Mouse (Mus musculus) ES-E14 (cell line): ENCODE measurements around the gene Gpr82. TPM values are rescaled to one million over a fixed set of nuclear protein-coding genes. Genes with fewer than 3 reads are reported as not detected.

Experiments used
- DNase-seq: peaks from one replicate; pipeline ENCODE4 v3.0.0-alpha.2; 2013; ENCODE audit warnings: low read depth, low spot score
- H3K27ac ChIP-seq: 2 replicates; pipeline ENCODE4 v1.5.1; 2012; ENCODE audit warnings: low read depth, mild to moderate bottlenecking, low read length, moderate library complexity, mixed read lengths; ENCODE audit not compliant: poor library complexity, insufficient read depth, severe bottlenecking
- H3K36me3 ChIP-seq: 2 replicates; pipeline ENCODE4 v1.6.1; 2012; ENCODE audit warnings: mild to moderate bottlenecking, low read length, moderate library complexity, mixed read lengths; ENCODE audit not compliant: control insufficient read depth, poor library complexity, insufficient read depth, severe bottlenecking
- H3K4me1 ChIP-seq, 2 experiments: fragments of 150-350 bp in 1 of 2; sonication (generic) in 1 of 2; 2 replicates each; pipeline ENCODE4 v1.6.1; 2012; ENCODE audit warnings: low read length in 2 of 2, mild to moderate bottlenecking in 1 of 2, mixed read lengths in 1 of 2; ENCODE audit not compliant: control insufficient read depth in 2 of 2, insufficient read depth in 2 of 2, poor library complexity in 1 of 2
- H3K4me3 ChIP-seq, 2 experiments: fragments of 150-350 bp in 1 of 2; sonication (generic) in 1 of 2; 2 replicates each; pipeline ENCODE4 v1.5.1; 2012; ENCODE audit warnings: low read length in 2 of 2, low read depth in 1 of 2, mild to moderate bottlenecking in 1 of 2, mixed read lengths in 1 of 2; ENCODE audit not compliant: insufficient read depth in 1 of 2, poor library complexity in 1 of 2, severe bottlenecking in 1 of 2
- H3K9ac ChIP-seq: 2 replicates; pipeline ENCODE4 v1.6.1; 2012; ENCODE audit warnings: low read depth, mild to moderate bottlenecking, low read length, mixed read lengths; ENCODE audit not compliant: poor library complexity, insufficient read depth, severe bottlenecking
- H3K9me3 ChIP-seq: fragments of 150-350 bp; sonication (generic); 2 replicates; pipeline ENCODE4 v1.6.1; 2012; ENCODE audit warnings: low read depth, mild to moderate bottlenecking, low read length; ENCODE audit not compliant: control insufficient read depth, insufficient read depth
- CHD2 ChIP-seq: IDR thresholded peaks from 2 replicates; pipeline ENCODE4 v1.6.1; 2014; ENCODE audit warnings: mild to moderate bottlenecking, low read depth, low read length, inconsistent platforms
- HCFC1 ChIP-seq: IDR thresholded peaks from 2 replicates; pipeline ENCODE4 v1.6.1; 2012; ENCODE audit warnings: low read length, inconsistent platforms, borderline replicate concordance; ENCODE audit not compliant: insufficient read depth
- MAFK ChIP-seq: IDR thresholded peaks from 2 replicates; pipeline ENCODE4 v1.6.1; 2014; ENCODE audit warnings: mild to moderate bottlenecking, low read depth, low read length, inconsistent platforms; ENCODE audit not compliant: insufficient read depth
- ZC3H11A ChIP-seq: IDR thresholded peaks from 2 replicates; pipeline ENCODE4 v1.6.1; 2012; ENCODE audit warnings: low read depth, mild to moderate bottlenecking, inconsistent platforms, low read length, borderline replicate concordance
- ZNF384 ChIP-seq: IDR thresholded peaks from 2 replicates; pipeline ENCODE4 v1.6.1; 2012; ENCODE audit warnings: low read depth, low read length, inconsistent platforms
- in situ Hi-C, 2 experiments: fragments of 600-800 bp; cut with MboI; formaldehyde crosslinking; loops; one replicate each; pipeline ENCODE4 v1.15.1; 2025; ENCODE audit warnings: low sequenced_read_pairs in 2 of 2, inconsistent platforms in 1 of 2; ENCODE audit not compliant: unreplicated experiment in 2 of 2
- total RNA-seq: library from RNA; depleted of rRNA; stranded (reverse); fragments of 300-350 nt; gene quantifications from 2 replicates; pipeline ENCODE4 v1.2.3, GENCODE M21; 2012

Gene Gpr82
- total RNA-seq, 1 experiment, result not detected

- Histone ChIP-seq H3K36me3 (no peaks in the 10 kb centered on the region), H3K9ac (no peak overlapping the region), H3K9me3 (no peaks in the 10 kb centered on the region), H3K27ac (no peak overlapping the region), H3K4me3 (no peak overlapping the region), H3K4me1 (no peaks in the 10 kb centered on the region)
- in situ Hi-C loops, result loop anchor here (25.0 kb wide), 1 partner anchor 436 kb away; no protein-coding TSS in a partner anchor
- no peak for TF ChIP-seq HCFC1
- no peak for TF ChIP-seq ZC3H11A
- no peak for TF ChIP-seq MAFK
- TF ChIP-seq CHD2, result no peak
- TF ChIP-seq ZNF384, result no peak
- DNase-seq, result no peak
Measured at GRCm38 (mm10) chrX:13673001-13673400, 11.8 kb downstream of the Gpr82 start.

- Histone ChIP-seq H3K9me3 (no peaks in the 10 kb centered on the region), H3K36me3 (no peaks in the 10 kb centered on the region), H3K9ac (no peak overlapping the region), H3K4me1 (no peaks in the 10 kb centered on the region), H3K4me3 (no peak overlapping the region), H3K27ac (no peak overlapping the region)
- no peak for DNase-seq
- in situ Hi-C loops, result no loop called here
- no peak for TF ChIP-seq HCFC1
- TF ChIP-seq MAFK, result no peak
- no peak for TF ChIP-seq ZC3H11A
Measured at GRCm38 (mm10) chrX:13681748-13682147, 20.6 kb downstream of the Gpr82 start.

- DNase-seq, result no peak
- Histone ChIP-seq H3K4me1 (no peaks in the 10 kb centered on the region), H3K27ac (no peak overlapping the region), H3K9me3 (no peaks in the 10 kb centered on the region), H3K4me3 (no peak overlapping the region), H3K9ac (no peak overlapping the region), H3K36me3 (no peaks in the 10 kb centered on the region)
- no peak for TF ChIP-seq ZNF384
- no peak for TF ChIP-seq ZC3H11A
- TF ChIP-seq HCFC1, result no peak
- no peak for TF ChIP-seq CHD2
- no peak for TF ChIP-seq MAFK
- in situ Hi-C loops, result no loop called here
Measured at GRCm38 (mm10) chrX:13686589-13686988, 25.4 kb downstream of the Gpr82 start.

- no peaks in the 10 kb centered on the region for H3K36me3 ChIP-seq
- no peak overlapping the region for H3K27ac ChIP-seq
- no peak overlapping the region for H3K4me3 ChIP-seq
- TF ChIP-seq ZC3H11A (no peak), ZNF384 (no peak), CHD2 (no peak), HCFC1 (no peak), MAFK (no peak)
- in situ Hi-C loops, result no loop called here
- H3K9me3 ChIP-seq, result no peaks in the 10 kb centered on the region
- no peak for DNase-seq
- H3K9ac ChIP-seq, result no peak overlapping the region
- no peaks in the 10 kb centered on the region for H3K4me1 ChIP-seq
Measured at GRCm38 (mm10) chrX:13688356-13688755, 27.2 kb downstream of the Gpr82 start.

GRCm38 (mm10) chrX:13691865-13692264 is 30.7 kb downstream of the Gpr82 start:
- Histone ChIP-seq H3K36me3 (no peaks in the 10 kb centered on the region), H3K27ac (no peak overlapping the region), H3K4me1 (no peaks in the 10 kb centered on the region), H3K9me3 (no peaks in the 10 kb centered on the region), H3K4me3 (no peak overlapping the region), H3K9ac (no peak overlapping the region)
- in situ Hi-C loops, result no loop called here
- no peak for DNase-seq
- no peak for TF ChIP-seq ZNF384
- no peak for TF ChIP-seq HCFC1
- no peak for TF ChIP-seq CHD2
- TF ChIP-seq MAFK, result no peak
- TF ChIP-seq ZC3H11A, result no peak
